In the genomic region with DNA sequence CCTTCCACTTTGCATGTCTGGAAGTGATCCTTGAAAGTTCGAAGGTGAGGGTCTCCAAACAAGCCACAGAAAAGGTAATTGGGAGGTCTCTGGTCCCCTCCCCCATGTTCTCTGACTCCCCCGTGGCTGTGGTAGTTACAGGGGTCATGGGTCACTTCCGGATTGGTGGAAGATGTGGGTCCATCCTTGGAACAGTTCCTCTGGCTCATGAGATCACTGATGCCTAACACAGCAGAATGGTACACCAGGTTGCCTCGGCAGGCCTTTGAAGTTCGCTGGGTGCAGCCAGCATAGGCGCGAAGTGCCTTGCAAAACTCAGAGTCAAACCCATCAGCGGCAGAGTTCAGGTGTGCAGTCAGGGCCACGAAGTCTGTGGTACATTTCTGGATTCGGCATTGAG, we compare ENCODE assay signal across 16 mouse cellular contexts. TPM values are rescaled to one million over a fixed set of nuclear protein-coding genes. Genes with fewer than 3 reads are reported as not detected.
A peak's percentile ranks its signal among the peaks of the same experiment; 100 is the strongest.
DNase-seq lines count a peak whose midpoint lies in the region; ATAC-seq and TF ChIP-seq lines count a peak whose summit lies in the region.
"Had no signal": no experiment of that assay in that cellular context is flagged by ENCODE, and none has a peak within 500 bp of the region (broad histone marks: within the 10 kb centered on the region; RNA-seq: fewer than 3 reads in every experiment).

No protein-coding gene starts in this region.

- peaks cover 17% of the 10 kb centered on the region; the same call in 1 of the 2 replicates for H3K4me1 ChIP-seq in intestine, embryonic 15.5 days (replicated peaks)
- no peaks in the 10 kb centered on the region; the same call in 1 of the 2 replicates for H3K4me1 ChIP-seq in intestine, postnatal 0 days (replicated peaks; ENCODE audit: control insufficient read depth, insufficient read depth, low read length)
- H3K4me1 ChIP-seq in hindbrain, embryonic 15.5 days (replicated peaks) = peaks cover 60% of the 10 kb centered on the region
- peaks cover 65% of the 10 kb centered on the region for H3K4me1 ChIP-seq in neural tube, embryonic 15.5 days

- no peak for TF ChIP-seq CTCF in intestine, postnatal 0 days (IDR thresholded peaks at IDR 0.05; ENCODE audit: low read depth)

- no peak overlapping the region for H3K4me3 ChIP-seq in intestine, embryonic 15.5 days (replicated peaks)
- H3K4me3 ChIP-seq in intestine, postnatal 0 days (ENCODE audit: low read depth, low read length) = no peak overlapping the region
- no peak overlapping the region for H3K4me3 ChIP-seq in hindbrain, embryonic 15.5 days
- no peak overlapping the region for H3K4me3 ChIP-seq in neural tube, embryonic 15.5 days (replicated peaks)
- H3K4me3 ChIP-seq: forebrain, embryonic 10.5 days; layer of hippocampus, adult 2 months; myocyte had no signal

- DNase-seq in embryo, embryonic 10 days (ENCODE audit: low spot score) = peak; percentile 14
- DNase-seq in embryo, embryonic 11 days = no peak
- DNase-seq in left cerebral cortex, adult 18-20 months (ENCODE audit: low spot score in 2 of 2) = no peak
- DNase-seq in kidney, adult 18-20 months = no peak
- DNase-seq: cerebellum, adult 18-20 months; heart, postnatal 4 days; right cerebral cortex, postnatal 4 days had no signal

- ATAC-seq in intestine, embryonic 15.5 days = no peak
- no peak for ATAC-seq in intestine, postnatal 0 days
- no peak for ATAC-seq in hindbrain, embryonic 15.5 days (ENCODE audit: low FRiP score, low read depth)
- no peak for ATAC-seq in neural tube, embryonic 15.5 days (ENCODE audit: low FRiP score)
- ATAC-seq: Patski had no signal

- no peak overlapping the region for H3K9ac ChIP-seq in intestine, embryonic 15.5 days
- H3K9ac ChIP-seq in intestine, postnatal 0 days (ENCODE audit: low read depth, low read length) = no peak overlapping the region
- no peak overlapping the region for H3K9ac ChIP-seq in hindbrain, embryonic 15.5 days
- no peak overlapping the region for H3K9ac ChIP-seq in neural tube, embryonic 15.5 days (replicated peaks)

- no peaks in the 10 kb centered on the region for H3K27me3 ChIP-seq in intestine, embryonic 15.5 days (replicated peaks)
- H3K27me3 ChIP-seq in intestine, postnatal 0 days (replicated peaks; ENCODE audit: control insufficient read depth, insufficient read depth, low read length) = no peaks in the 10 kb centered on the region
- no peaks in the 10 kb centered on the region for H3K27me3 ChIP-seq in hindbrain, embryonic 15.5 days
- H3K27me3 ChIP-seq in neural tube, embryonic 15.5 days (replicated peaks) = no peaks in the 10 kb centered on the region
- H3K27me3 ChIP-seq: Patski had no signal

- no peak overlapping the region for H3K27ac ChIP-seq in intestine, embryonic 15.5 days
- no peak overlapping the region for H3K27ac ChIP-seq in intestine, postnatal 0 days (ENCODE audit: low read depth, low read length)
- H3K27ac ChIP-seq in hindbrain, embryonic 15.5 days (replicated peaks) = no peak overlapping the region
- H3K27ac ChIP-seq in neural tube, embryonic 15.5 days (replicated peaks) = no peak overlapping the region
- H3K27ac ChIP-seq: forebrain, embryonic 10.5 days; layer of hippocampus, adult 2 months had no signal

- 82% methylated on average over 10 of the region's 10 CpGs for WGBS in intestine, embryonic 15.5 days
- WGBS in intestine, postnatal 0 days = 77% methylated on average over 10 of the region's 10 CpGs
- WGBS in hindbrain, embryonic 15.5 days = 83% methylated on average over 10 of the region's 10 CpGs
- WGBS in neural tube, embryonic 15.5 days = 82% methylated on average over 10 of the region's 10 CpGs

- 0 out of 2 replicates have a peak overlapping the region, but pooled peaks have one; percentile 3 for H3K4me2 ChIP-seq in intestine, embryonic 15.5 days (replicated peaks)
- H3K4me2 ChIP-seq in intestine, postnatal 0 days (replicated peaks; ENCODE audit: low read depth) = no peak overlapping the region
- H3K4me2 ChIP-seq in hindbrain, embryonic 15.5 days = peak overlapping the region; percentile 16; the same call in 1 of the 2 replicates
- peak overlapping the region; percentile 7; the same call in 1 of the 2 replicates for H3K4me2 ChIP-seq in neural tube, embryonic 15.5 days

- peaks cover 10% of the 10 kb centered on the region for H3K36me3 ChIP-seq in intestine, embryonic 15.5 days
- H3K36me3 ChIP-seq in intestine, postnatal 0 days (ENCODE audit: control insufficient read depth, insufficient read depth) = peaks cover 16% of the 10 kb centered on the region; the same call in 1 of the 2 replicates
- H3K36me3 ChIP-seq in hindbrain, embryonic 15.5 days = no peaks in the 10 kb centered on the region; the same call in 1 of the 2 replicates
- no peaks in the 10 kb centered on the region for H3K36me3 ChIP-seq in neural tube, embryonic 15.5 days

- H3K9me3 ChIP-seq in intestine, embryonic 15.5 days = no peaks in the 10 kb centered on the region
- H3K9me3 ChIP-seq in intestine, postnatal 0 days (ENCODE audit: control insufficient read depth) = no peaks in the 10 kb centered on the region
- H3K9me3 ChIP-seq in hindbrain, embryonic 15.5 days = no peaks in the 10 kb centered on the region
- H3K9me3 ChIP-seq in neural tube, embryonic 15.5 days (replicated peaks) = no peaks in the 10 kb centered on the region
- H3K9me3 ChIP-seq: forebrain, embryonic 10.5 days had no signal

RNA-seq across cellular contexts. Expression of gene Rgmb, which starts 10.1 kb away (rescaled TPM):
- 30.5 and 32.5 TPM in 2 replicates for polyA plus RNA-seq in intestine, embryonic 15.5 days (2015; fragmentation: Nextera tagmentation; extraction: Ambion mirVana)
- polyA plus RNA-seq in intestine, postnatal 0 days (2015; fragmentation: Nextera tagmentation; extraction: Ambion mirVana) = 27.7 and 33.8 TPM in 2 replicates
- polyA plus RNA-seq in hindbrain, embryonic 15.5 days (2015; fragmentation: Nextera tagmentation; extraction: Ambion mirVana) = 74.7 and 79.3 TPM in 2 replicates
- polyA plus RNA-seq in neural tube, embryonic 15.5 days (2015; fragmentation: Nextera tagmentation; extraction: Ambion mirVana) = 43.3 and 53.7 TPM in 2 replicates
- 10 to 100 TPM; 56.6 to 63.7 TPM for total RNA-seq in left cerebral cortex, adult 18-20 months (2021)
- total RNA-seq: granulocyte monocyte progenitor cell, adult 5-6 weeks had no signal
